Mouse (Mus musculus) cortical plate, adult 2 months (tissue): ENCODE data around the gene Usp10.

Experiments used
- CTCF ChIP-seq: fragments of 200-500 bp; IDR thresholded peaks from 2 replicates; pipeline ENCODE4 v1.5.1; 2011; ENCODE audit warnings: mild to moderate bottlenecking, control low read depth, low read length; ENCODE audit not compliant: insufficient read depth; ENCODE audit errors: extremely low read depth
- POLR2A ChIP-seq: fragments of 200-500 bp; IDR thresholded peaks from 2 replicates; pipeline ENCODE4 v1.6.1; 2011; ENCODE audit warnings: mild to moderate bottlenecking, low read length, control low read depth; ENCODE audit not compliant: insufficient read depth; ENCODE audit errors: extremely low read depth

GRCm38 (mm10) chr8:119911258-119911962 is 1.2 kb downstream of the Usp10 start:
- TF ChIP-seq POLR2A (no peak), CTCF (no peak)
